In the genomic region with DNA sequence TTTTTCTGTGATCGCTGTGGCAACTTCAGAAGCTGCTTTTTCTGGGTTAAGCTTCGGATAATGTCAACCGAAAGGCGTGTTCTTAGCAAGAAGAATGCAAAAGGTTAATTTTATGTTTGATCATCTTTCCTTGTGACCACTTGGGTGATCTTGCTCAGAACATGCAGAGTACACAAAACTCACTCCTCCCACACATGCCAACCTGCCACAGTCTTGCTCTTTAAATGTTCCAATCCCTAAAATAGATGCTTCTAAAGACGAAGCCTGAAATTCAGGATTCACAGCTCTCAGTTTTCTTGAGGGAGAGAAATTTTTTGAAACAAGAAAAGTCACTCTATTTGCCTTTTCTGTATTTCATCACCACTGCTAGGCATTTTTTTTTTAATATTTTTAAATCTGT, we compare ENCODE assay signal across 25 mouse cellular contexts.
DNase-seq lines count a peak whose midpoint lies in the region; ATAC-seq lines count a peak whose summit lies in the region.
"Had no signal": no experiment of that assay in that cellular context is flagged by ENCODE, and none has a peak within 500 bp of the region (broad histone marks: within the 10 kb centered on the region; RNA-seq: fewer than 3 reads in every experiment).

No protein-coding gene starts in this region.

- no peaks in the 10 kb centered on the region for H3K27me3 ChIP-seq in forebrain, embryonic 13.5 days
- H3K27me3 ChIP-seq: embryonic facial prominence, embryonic 15.5 days; forebrain, embryonic 15.5 days; heart, embryonic 15.5 days; midbrain, embryonic 15.5 days; neural tube, embryonic 13.5 days; stomach, embryonic 15.5 days had no signal

- H3K9ac ChIP-seq in forebrain, embryonic 13.5 days = no peak overlapping the region
- H3K9ac ChIP-seq: embryonic facial prominence, embryonic 15.5 days; forebrain, embryonic 15.5 days; heart, embryonic 15.5 days; hindbrain, embryonic 14.5 days; midbrain, embryonic 15.5 days; neural tube, embryonic 13.5 days; stomach, embryonic 15.5 days had no signal

- no peaks in the 10 kb centered on the region for H3K36me3 ChIP-seq in forebrain, embryonic 13.5 days (ENCODE audit: poor library complexity, severe bottlenecking)
- H3K36me3 ChIP-seq: embryonic facial prominence, embryonic 15.5 days; forebrain, embryonic 15.5 days; heart, embryonic 15.5 days; midbrain, embryonic 15.5 days; neural tube, embryonic 13.5 days; stomach, embryonic 15.5 days had no signal

- DNase-seq in frontal cortex, postnatal 25 days (ENCODE audit: low spot score in 2 of 2) = no peak
- DNase-seq in right cerebral cortex, adult 18-20 months = peak; percentile 77
- no peak for DNase-seq in right cerebral cortex, postnatal 4 days
- peak; percentile 70 to 80 for DNase-seq in right cerebral cortex, adult 2 months (ENCODE audit: low spot score in 2 of 2)
- no peak for DNase-seq in urinary bladder, adult 18-20 months (ENCODE audit: low spot score in 2 of 2)
- DNase-seq in cerebellum, postnatal 10 days = no peak
- DNase-seq: adrenal gland, postnatal 10 days; cerebellum, adult 2 months; cerebellum, postnatal 36 days; embryo, embryonic 11 days; gastrocnemius, adult 2 months; heart, postnatal 36 days; kidney, adult 2 months; lung, postnatal 4 days had no signal

- ATAC-seq in frontal cortex, adult (ENCODE audit: low TSS enrichment) = peak; percentile 90
- ATAC-seq in forebrain, embryonic 13.5 days = no peak
- ATAC-seq: forebrain, embryonic 15.5 days; midbrain, embryonic 15.5 days had no signal

- WGBS in forebrain, embryonic 13.5 days = 93% methylated on average over 5 of the region's 5 CpGs

- no peaks in the 10 kb centered on the region for H3K4me1 ChIP-seq in forebrain, embryonic 13.5 days
- H3K4me1 ChIP-seq: embryonic facial prominence, embryonic 15.5 days; forebrain, embryonic 15.5 days; heart, embryonic 15.5 days; midbrain, embryonic 15.5 days; neural tube, embryonic 13.5 days; stomach, embryonic 15.5 days had no signal

- no peak overlapping the region for H3K4me3 ChIP-seq in forebrain, embryonic 13.5 days
- H3K4me3 ChIP-seq: embryonic facial prominence, embryonic 15.5 days; forebrain, embryonic 15.5 days; gastrocnemius, adult 2 months; heart, embryonic 15.5 days; midbrain, embryonic 15.5 days; myocyte; neural tube, embryonic 13.5 days; stomach, embryonic 15.5 days had no signal

- H3K4me2 ChIP-seq in forebrain, embryonic 13.5 days = no peak overlapping the region
- H3K4me2 ChIP-seq: embryonic facial prominence, embryonic 15.5 days; forebrain, embryonic 15.5 days; heart, embryonic 15.5 days; hindbrain, embryonic 14.5 days; midbrain, embryonic 15.5 days; neural tube, embryonic 13.5 days; stomach, embryonic 15.5 days had no signal

- H3K27ac ChIP-seq in forebrain, embryonic 13.5 days = no peak overlapping the region
- H3K27ac ChIP-seq: embryonic facial prominence, embryonic 15.5 days; forebrain, embryonic 15.5 days; gastrocnemius, adult 2 months; heart, embryonic 15.5 days; hindbrain, embryonic 14.5 days; kidney, postnatal 0 days; midbrain, embryonic 15.5 days; neural tube, embryonic 13.5 days; stomach, embryonic 15.5 days had no signal

- H3K9me3 ChIP-seq in forebrain, embryonic 13.5 days (replicated peaks) = no peaks in the 10 kb centered on the region
- H3K9me3 ChIP-seq: embryonic facial prominence, embryonic 15.5 days; forebrain, embryonic 15.5 days; heart, embryonic 15.5 days; midbrain, embryonic 15.5 days; neural tube, embryonic 13.5 days; stomach, embryonic 15.5 days had no signal

Comparison
In these comparisons a context has a peak if more than half of its experiments do, and no peak if none do; other contexts are left out.
1. DNase-seq: peak in right cerebral cortex, adult 18-20 months (single experiment) and right cerebral cortex, adult 2 months (2 of 2); none in frontal cortex, postnatal 25 days (0 of 2), right cerebral cortex, postnatal 4 days (single experiment), urinary bladder, adult 18-20 months (0 of 2) and cerebellum, postnatal 10 days (0 of 2).